Mouse (Mus musculus) lung, postnatal 36 days (tissue): Measurements from ENCODE around the gene Psmd4.
"Not testable (repeated sequence)": the region's sequence is repeated elsewhere in the genome, so short reads cannot be mapped to it uniquely, and the experiment has no call there.

Experiments used
- DNase-seq: peaks from one replicate; pipeline ENCODE4 v3.0.0; 2022; ENCODE audit warnings: mixed read lengths

The Psmd4 gene

DNA sequence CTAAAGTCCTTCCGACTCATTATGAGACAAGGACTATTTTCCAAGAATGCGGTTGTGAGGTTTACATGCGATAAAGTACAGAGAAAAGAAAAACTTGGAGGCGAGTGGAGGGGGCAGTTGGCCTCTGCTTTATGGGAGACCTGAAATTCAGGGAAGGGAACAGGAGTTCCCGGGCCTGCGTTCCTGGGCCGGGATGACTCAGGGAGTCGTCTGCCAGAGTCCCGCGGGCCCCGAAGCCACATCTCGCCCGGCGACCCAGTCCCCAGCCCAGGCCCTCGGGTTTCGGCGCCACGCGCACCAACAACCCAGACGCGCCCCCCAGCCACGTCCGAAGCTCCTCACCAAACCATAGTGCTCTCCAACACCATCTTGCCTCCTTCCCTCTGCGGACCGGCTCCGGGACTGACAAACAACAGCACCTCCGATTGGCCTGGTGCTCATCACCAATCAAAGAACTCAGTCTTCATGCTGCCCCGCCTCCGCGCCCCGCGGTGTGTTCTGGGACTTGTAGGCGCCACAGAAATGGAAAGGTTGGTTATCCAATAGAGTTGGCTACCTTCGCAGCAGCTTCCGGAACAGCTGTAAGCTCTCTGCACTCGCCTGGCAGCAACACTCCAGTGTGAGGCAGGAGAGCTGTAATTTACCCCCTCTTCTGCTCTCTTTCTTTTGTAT is at the start of gene Psmd4:
Psmd4 (minus strand) TSS at position 449 of the 672 bp plus-strand sequence.
- peak; percentile 99 for DNase-seq

DNA sequence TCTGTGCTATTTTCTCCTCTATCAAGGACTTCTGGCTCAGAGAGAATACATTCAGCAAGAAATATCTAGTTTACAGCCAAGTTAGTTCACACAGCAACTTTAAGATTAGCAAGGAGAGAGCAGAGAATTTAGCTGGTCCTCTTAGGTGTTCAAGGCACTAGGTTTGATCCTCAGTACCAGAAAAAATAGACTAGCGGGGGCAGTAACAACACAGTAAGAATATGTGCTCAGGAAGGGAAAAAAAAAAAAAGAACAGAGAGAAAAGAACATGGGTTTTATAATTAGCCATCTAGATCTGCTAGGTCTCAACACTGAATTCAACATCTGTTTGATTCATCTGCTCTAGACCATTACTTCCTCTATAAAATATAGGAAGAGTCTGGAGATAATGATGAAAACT is 45.7 kb upstream of the Psmd4 start:
- DNase-seq = no peak

DNA sequence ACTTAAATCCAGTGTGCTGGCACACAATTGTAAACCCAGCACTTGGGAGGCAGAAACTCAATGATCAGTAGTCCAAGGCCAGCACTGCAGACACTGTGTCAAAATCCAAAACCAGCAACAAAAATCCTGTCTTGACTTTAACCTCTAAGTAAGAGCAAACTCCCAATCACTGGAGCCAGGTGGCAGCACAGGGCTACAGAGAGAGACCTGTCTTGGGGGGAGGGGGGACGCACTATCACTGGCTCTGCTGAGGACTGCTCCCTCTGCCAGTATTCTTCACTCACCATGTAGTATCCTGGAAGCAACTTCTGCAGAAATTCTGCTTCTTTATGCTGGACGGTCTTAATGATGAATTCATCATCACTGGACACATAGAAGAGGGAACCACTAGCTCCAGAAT is 29.2 kb upstream of the Psmd4 start:
- no peak for DNase-seq

DNA sequence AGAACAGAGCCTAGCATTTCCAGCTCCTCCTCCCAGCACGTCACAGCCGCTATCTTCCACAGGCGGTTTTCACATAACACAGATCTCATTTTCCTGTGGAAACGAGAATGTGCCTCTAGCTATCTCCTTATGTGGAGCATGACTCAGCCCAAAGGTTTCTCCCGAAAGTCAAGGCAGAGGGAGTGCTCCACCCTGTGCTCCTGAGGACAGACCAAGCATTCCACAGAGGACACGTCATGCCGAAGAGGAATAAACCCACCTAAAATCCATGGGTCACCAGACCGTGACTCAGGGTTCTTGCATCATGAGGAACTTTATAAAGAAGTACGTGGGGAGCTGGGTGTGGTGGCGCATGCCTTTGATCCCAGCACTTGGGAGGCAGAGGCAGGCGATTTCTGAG is 24.2 kb upstream of the Psmd4 start:
- DNase-seq = peak; percentile 25

DNA sequence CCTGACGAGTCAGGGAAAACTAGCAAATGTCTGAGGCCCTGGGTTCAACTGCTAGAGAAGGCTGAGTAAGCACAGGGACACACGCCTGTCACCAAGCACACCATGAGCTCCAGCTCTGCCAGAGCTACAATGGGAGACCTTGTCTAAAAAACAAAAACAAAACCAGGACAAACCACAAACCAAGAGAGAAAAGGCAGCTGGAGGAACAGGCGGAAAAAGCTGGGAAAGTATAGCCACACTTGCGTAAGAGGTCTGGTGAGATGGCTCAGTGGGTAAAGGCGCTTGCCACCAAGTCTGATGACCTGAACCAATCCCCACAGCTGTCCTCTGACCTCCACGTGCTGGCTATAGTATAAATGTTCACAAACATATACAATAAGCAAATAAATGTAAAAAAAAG is 23.7 kb upstream of the Psmd4 start:
- no peak for DNase-seq

DNA sequence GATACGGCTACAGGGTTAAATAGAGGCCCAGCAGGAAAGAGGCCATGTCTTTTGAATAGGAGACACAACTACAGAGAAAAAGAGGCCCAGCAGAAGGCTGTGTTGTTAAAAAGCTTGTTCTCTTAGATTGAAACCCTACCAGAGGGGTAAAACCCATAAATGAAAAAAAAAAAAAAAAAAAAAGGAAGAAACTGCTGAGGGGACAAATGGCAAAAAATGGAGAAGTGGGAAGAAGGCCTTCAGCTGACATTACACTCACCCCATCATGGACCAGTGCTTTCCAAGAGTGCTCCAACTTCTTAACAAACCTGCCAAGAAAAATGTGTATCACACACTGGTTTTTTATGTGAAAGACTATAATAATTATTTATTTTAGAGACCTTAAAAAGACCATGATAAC is 23.1 kb upstream of the Psmd4 start:
- no peak for DNase-seq

DNA sequence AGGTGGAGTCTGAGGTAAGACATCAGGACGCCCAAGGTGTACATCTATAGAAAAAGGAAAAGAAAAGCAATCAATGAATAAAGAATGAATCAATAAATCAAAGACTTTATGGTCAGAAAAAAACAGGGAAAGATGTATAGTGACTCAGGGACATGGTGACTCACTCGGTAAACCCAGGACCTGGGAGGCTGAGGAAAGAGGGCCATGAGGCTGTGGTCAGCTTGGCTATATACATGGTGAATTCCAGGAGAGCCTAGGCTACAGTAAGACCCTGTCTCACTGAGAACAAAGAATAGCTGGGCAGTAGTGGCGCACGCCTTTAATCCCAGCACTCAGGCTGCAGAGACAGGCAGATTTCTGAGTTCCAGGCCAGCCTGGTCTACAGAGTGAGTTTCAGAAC is 21.3 kb upstream of the Psmd4 start:
- no peak for DNase-seq

DNA sequence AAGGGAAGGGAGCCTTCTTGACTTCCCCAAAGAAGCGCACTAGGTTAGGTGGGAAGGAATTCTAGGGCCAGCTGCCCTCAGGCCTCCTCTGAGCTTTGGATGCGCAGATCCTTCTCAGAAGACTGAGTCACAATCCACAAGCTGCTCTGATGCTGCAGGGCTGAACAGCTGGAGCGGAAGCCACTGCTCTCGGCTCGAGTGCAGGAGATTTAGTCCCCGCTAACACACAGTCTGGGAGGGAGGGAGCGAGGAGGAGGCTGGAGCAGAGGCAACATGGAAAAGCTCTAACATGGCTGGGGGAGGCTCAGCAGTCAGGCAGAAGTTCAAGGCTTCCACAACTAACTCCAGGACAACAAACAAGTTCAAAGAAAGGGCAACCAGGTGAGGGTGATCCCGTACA is 15.7 kb upstream of the Psmd4 start:
- DNase-seq = no peak

DNA sequence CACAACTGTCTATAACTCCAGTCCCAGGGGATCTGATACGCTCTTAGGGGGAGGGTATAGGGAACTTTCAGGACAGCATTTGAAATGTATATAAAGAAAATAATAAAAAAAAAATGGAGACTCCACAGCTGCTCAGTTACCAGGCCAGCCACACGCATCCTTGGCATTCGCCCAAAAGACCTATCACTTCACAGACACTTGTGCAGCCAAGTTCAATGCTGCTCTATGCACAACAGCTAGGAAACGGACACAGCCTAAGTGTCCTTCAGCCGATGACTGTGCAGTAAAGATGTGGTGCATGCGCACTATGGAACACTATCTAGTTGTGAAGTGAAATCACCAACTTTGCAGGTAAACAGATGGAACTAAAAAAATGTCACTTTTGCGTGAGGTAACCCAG is 13.9 kb upstream of the Psmd4 start:
- DNase-seq = no peak

DNA sequence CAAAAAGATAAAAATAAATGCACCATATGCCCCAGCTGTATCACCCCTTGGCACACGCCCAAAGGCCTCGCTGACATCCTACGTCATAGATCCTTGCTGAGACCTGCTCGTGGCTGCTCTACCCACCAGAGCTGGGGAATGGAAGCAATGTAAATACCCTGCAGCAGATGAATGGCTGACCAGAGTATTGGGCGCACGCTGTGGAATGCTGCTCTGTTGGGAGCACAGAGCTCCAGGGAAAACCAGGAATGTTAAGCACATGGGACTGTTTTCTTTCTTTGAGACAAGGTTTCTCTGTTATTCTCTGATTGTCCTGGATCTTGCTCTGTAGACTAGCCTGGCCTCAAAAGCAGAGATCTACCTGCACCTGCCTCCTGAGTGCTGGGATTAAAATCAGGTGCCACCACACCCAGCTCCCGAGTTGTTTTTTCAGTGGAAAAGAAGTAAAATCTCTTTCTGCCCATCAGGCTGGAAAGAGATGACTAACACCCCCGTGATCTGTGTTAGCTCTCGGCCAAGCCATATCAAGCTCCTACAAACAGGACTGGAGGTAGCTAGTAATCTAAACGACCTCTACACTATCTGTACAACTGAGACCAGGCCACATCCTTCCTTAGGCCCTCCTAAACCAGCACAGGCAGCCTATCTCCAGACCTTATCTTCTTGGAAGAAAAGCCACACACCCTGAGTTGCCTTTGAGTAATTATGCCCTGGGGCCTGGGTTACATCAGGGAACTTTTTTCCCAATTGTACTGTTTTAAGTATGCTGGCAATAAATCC is 12.3 kb upstream of the Psmd4 start:
- no peak for DNase-seq

DNA sequence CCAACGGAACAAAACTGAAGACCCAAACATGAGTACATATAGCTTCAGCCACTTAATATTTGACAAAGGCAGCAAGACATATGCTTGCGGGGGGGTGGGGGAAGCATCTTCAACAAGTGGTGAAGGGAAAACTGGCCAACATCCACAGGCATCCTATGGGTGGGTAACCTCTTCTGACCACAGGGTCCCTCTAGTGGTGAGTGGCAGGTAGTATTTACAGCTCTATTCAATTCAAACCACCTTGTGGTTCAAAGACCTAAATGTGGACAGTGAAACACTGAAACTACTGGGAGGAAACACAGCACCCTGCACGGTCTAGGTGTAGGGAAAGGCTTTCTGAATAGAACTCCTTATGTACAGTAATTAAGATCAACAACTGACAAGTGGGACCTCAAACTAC is 11.3 kb upstream of the Psmd4 start:
- peak; percentile 60 for DNase-seq

DNA sequence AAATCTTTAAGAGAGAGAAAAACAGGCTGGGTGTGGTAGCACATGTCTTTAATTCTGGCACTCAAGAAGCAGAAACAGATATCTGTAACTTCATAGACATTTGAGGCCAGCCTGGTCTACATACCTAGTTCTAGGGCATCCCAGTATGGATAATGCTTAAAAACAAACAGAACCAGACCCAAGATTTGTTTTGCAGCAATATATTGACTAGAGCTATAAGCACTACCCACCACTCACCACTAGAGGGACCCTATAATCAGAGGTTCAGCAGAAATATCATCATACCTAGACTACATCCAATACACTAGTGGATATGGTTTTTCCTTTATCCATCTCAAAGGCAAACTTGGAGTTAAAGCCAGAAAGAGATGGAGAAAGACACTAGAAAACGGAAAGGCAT is 10.5 kb upstream of the Psmd4 start:
- DNase-seq = peak; percentile 86

DNA sequence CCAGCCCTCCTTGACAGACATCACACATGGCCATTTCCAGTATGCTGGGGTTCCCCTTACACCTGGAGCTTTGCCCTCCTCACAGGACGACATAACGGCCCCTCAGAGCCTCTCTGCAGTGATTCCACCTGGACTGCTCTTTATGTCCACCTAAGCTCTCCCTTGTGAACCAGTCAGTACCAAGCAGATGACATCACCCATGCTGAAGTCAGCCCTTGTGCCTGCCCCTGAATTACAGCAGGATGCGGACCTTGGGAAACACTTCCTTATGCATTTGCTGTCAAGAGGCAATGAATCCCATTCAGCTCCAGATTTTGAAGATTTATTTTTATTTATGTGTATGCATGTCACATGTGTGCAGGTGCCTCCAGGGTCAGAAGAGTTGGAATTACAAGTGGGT is 5.5 kb upstream of the Psmd4 start:
- no peak for DNase-seq

DNA sequence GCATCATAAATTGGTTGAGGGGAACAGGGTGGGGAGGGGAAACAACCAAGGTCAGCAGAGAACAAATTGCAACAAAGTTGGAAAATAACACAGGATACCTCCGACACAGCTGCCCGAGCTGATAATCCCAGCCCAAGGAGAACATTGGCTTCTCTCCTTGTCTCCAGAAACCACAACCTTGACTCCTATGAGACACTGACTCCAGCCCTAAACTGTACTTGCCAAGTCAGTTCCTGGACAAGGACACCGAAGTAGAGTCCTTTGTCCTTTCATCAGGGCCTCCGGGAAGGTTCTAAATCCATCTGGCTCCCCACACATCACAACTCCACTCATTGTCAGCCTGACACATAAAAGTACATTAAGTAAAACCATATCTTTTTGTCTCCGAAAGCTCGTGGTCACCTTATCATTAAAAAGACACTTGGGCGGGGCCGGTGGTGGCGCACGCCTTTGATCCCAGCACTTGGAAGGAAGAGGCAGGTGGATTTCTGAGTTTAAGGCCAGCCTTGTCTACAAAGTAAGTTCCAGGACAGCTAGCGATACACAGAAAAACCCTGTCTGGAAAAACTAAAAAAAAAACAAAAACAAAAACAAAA is 4.1 kb upstream of the Psmd4 start:
- DNase-seq = no peak

DNA sequence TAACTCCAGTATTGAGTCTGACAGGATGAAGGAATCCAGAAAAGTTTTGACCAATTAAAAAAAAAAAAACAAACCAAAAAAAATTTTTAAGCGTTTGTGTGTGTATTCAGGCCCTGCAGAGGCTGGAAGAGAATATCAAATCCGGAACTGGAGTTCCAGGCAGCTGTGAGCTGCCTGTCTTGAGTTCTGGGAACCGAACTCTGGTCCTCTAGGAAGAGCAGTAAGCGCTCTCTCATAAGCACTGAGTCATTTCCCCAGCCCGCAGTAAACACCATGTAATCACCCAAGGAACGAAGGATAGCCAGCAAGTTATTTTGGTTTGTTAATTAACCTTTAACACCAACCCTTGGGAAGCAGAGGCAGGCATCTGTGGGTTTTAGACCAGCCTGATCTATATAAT is 837 bp upstream of the Psmd4 start:
- DNase-seq = no peak

DNA sequence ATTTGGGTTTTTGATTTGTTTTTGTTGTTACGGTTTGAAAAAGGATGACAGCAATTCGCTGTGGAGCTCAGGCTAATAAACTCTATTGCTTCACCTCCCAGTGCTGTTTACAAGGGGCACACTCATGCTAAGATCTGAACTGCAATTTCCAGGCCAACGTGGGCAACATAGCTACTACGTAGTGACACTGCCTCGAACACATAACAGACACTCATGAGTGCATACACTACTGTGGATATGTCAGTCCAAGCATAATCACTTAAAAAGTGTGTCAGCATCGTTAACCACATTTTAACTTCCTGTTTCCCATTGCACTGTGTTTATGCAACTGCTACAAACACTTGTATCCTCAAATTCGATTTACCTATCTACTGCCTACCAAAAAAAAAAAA is 420 bp upstream of the Psmd4 start:
- DNase-seq = no peak

DNA sequence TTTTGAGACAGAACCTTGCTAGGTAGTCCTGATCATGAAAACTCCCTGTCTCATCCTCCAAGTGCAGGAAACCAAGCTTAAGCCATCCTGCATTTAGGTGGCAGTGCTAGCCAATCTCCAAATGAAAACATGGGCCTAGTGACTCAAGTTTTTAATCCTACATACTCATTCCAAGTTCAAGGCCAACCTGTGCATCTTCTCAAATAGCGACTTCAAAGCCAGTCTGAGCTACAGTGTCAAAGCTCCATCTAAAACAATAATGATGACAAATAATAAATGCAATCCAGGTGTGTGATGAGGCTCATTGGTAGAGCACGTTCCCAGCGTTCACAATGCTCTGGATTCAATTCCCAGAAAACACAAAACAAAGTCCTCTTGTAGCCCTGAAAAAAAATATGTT is 789 bp downstream of the Psmd4 start:
- DNase-seq = no peak

DNA sequence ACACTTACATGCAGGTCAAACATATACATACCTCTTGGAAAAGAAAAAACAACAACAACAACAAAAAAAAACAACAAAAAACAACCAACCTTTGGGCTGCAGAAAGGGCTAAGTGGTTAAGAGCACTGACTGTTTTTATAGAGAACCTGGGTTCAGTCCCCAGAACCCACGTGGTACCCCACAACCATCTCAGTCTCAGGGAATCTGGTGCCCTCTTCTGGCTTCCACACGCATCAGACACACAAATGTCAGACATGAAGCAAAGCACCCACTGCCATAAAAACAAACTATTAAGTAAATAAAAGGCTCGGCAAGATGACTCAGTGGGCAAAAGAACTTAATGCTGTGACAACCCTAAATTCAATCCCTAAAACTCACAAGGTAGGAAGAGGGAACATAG is 12.5 kb downstream of the Psmd4 start:
- no peak for DNase-seq

DNA sequence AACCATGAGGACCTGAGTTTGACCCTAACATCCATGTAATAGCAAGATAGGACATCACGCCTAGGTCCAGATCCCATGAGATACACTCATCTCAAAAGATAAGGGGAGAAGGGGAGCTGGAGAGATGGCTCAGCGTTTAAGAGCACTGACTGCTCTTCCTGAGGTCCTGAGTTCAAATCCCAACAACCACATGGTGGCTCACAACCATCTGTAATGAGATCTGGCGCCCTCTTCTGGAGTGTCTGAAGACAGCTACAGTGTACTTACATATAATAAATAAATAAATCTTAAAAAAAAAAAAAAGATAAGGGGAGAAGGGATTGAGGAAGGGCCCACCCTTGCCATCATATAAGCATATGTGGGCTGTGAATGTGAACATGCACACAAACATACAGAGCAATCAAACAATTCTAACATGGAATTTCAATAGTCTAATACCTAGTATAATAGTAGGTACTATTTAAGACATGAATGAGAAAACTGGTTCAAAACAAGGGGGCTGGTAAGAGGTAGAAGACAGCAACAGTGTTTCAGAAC is 13.1 kb downstream of the Psmd4 start:
- not testable (repeated sequence) for DNase-seq

DNA sequence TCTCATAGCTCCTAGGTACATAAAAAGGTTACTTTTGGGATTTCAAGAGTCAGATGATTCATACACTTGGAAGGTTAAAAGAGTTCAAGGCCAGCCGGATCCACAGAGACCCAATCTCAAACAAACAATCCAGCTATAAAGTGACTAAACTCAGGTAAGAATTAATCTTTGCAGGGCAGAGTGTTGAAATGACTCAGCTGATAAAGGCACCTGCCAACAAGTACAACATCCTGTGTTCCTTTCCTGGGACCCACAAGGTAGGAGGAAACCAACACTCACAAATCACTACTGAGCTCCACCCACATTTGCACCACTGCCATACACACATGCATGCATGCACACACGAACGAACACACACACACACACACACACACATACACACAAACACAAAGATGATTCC is 13.8 kb downstream of the Psmd4 start:
- peak; percentile 15 for DNase-seq

DNA sequence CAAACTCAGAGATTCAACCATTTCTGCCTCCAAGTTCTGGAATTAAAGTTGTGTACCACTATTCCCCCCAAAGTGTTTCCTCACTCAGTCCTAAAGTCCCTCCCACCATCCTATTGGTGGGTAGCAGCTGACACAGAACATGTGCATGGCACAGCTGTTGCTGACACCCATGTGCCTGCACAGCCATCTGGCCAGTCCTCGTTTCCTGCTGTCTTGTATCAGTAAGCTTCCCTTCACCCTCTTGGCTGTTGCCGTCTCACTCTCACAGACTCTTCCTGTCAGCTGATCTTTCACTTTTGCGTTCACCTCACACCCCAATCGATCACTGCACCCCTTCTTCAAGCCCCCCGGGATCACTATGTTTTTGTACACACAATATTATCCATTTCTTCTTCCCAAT is 14.7 kb downstream of the Psmd4 start:
- DNase-seq = peak; percentile 29

DNA sequence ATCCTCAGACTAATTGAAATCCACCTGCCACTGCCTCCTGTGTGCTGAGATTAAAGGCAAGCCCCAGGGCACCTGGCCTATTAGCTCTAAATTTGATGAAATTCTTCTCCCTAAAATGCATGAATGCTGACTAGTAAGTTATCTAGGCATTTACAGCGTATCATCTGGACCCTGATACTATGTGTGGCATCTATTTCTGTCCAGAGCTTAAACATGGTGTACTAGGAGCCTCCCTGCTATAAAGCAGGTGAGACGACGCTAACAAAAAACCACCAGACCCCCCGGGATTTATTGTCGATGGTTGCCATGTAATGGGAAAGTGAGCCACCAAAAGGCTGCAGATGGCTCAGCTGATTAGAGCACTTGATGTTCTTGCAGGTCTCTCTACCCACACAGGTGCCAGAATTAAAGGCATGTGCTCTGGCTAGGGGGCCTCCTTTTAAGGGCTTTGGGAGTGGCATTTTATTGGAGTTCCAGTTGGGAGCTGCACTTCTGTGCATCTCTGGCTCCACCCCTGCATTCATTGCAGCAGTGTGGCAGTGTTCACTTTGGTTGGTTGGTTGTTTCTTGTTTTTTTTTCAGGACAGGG is 15.3 kb downstream of the Psmd4 start:
- no peak for DNase-seq

DNA sequence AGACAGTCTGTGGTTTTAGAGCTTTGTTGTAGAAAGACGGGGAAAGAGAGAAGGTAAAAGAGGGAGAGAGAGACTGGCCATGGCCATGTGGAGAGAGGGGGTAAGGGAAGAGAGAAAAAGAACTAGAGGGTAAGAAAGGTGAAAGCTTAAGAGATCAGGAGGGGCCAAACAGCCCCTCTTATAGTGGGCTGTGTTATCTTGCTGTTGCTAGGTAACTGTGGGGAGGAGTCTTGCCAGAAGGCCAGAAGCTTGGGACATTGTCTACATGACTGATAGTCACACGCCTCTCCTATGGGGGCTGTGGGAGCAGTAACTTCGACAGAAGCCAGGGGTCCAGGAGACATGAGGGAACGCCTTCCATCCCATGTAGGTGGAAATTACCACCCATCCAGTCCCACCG is 17.2 kb downstream of the Psmd4 start:
- peak; percentile 20 for DNase-seq

DNA sequence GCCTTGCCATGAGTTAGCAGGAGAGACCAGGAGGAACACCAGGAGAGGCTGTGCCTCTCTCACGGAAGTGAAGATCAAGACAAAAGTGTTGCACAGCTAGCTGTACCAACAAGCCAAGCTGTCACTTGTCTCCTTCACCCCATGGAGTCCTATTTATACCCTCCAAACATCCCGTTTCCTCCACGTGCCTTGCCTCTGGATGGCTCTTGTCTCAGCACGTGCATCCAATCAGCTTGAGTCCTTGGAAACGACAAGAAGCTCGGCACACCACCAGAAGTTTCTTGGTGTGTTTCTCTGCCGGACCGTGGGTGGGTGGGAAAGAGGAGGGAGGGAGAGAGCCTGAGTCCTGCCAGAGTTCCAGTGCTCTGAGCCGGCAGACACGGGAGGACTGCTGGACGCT is 17.9 kb downstream of the Psmd4 start:
- peak; percentile 87 for DNase-seq
